Mouse (Mus musculus) liver, adult 2 months (tissue): ENCODE data around the gene Hs3st3b1.

Source experiments
- CTCF ChIP-seq: fragments of 200-500 bp; IDR thresholded peaks from 2 replicates; pipeline ENCODE4 v1.5.1; 2011; ENCODE audit warnings: low read depth, low read length, control low read depth
- POLR2A ChIP-seq: fragments of 200-500 bp; IDR thresholded peaks from 2 replicates; pipeline ENCODE4 v1.6.1; 2011; ENCODE audit warnings: low read length, control low read depth; ENCODE audit not compliant: insufficient read depth; ENCODE audit errors: extremely low read depth

GRCm38 (mm10) chr11:63851041-63851730, 70.9 kb downstream of the Hs3st3b1 start:
- TF ChIP-seq POLR2A = no peak
- TF ChIP-seq CTCF = no peak
